Mouse (Mus musculus): ENCODE measurements around the gene Kcnh1.

GRCm38 (mm10) chr1:192246836-192247235 lies 56.3 kb downstream of the Kcnh1 start:
- TF ChIP-seq CTCF (IDR thresholded peaks at IDR 0.05; ENCODE audit: low read depth) (no peak), EP300 (optimal IDR thresholded peaks at IDR 0.05) (no peak)

Measured in stomach, postnatal 0 days (tissue).